Mouse (Mus musculus) inflammation-experienced regulatory T-cells (primary cell): ENCODE data around the gene Ddx6. TPM values are rescaled to one million over a fixed set of nuclear protein-coding genes. Genes with fewer than 3 reads are reported as not detected.

Source experiments
- polyA plus RNA-seq, 2 experiments: library from polyadenylated mRNA; unstranded; fragments of 100-300 nt; shearing (Covaris generic); gene quantifications; one replicate each; pipeline ENCODE4 v1.2.1; 2017

Ddx6 gene
- polyA plus RNA-seq: 10 to 100 TPM; 25.6 to 34.3 TPM

DNA sequence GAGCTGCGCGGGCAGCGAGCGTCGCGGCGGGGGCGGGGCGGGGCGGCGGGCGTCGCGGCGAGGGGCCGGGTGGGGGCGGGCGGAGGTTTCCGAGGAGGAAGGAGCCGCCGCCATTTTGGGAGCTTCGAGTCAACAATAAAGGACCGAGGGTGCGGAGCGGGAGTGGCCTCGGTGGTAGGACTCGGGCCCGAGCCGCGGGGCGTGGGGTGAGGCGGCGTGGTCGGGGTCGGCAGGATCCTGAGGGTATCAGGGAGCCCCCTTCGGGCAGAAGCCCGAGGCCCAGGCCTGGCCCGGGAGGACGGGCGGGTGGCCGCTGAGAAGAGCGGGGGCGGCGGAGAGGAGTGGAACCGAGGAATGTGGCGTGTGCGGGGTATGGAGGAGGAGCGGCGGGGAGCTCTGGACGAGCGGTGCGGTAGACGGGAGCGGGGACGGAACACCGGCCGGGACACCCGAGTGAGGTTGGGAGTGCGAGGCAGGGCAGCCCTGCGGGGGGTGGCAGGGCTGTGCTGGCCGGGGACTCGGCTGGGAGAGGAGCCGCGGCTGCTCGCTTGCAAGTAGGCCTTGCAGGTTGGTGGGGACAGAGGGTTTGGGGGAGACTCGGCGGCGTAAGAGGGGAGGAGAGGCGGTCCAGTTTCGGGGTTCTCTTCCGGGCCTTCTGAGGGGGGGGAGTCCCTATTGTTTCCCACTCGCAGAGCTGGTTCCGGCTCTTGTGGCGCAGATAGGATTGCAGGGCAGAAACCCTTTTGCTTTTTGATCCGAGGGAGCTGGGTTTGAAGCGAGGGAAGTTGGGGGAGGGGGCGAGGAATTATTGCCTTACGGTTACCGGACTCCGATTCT is at the start of gene Ddx6:
Ddx6 (plus strand) TSS at position 114 of the 837 bp plus-strand sequence.

DNA sequence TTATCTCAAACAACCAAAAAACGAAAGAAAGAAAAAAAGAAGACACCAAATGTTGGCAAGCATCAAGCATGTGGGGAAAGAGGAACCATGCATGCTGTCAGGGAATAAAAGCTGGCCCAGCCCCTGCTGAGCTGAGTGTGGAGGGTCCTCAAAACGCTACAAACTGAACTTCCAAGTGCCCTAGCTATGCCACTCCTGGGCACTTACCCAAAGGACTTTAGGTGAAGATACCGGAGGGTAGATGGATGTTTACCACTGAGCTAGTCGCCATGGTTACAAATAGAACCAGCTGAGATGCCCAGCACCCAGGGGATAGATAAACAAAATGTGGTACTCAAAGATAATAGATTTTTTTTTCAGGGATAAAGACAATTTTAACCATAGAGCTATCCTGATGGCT is 43.1 kb upstream of the Ddx6 start, which contains the start of gene Cxcr5:
Cxcr5 (minus strand) TSS at position 281 of the 400 bp plus-strand sequence.

DNA sequence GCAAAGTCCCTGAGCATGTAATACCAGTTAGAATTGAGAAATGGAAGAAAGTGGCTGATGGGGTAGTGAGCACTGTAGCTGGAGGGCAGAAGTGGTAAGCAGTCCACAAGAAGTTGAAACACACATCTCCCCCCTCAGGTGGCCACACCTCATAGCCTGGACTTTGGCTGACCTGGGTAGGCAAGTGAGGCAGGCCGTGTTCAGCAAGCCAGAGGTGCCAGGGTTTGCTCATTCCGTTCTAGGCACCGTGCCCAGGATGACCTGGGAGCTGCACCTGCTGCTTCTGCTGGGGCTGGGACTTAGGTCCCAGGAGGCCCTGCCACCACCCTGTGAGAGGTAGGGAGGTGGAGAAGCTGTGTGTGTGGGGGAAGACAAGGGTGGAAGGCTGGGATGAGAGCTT is 68.3 kb downstream of the Ddx6 start, which contains the start of gene Treh:
Treh (plus strand) TSS at position 229 of the 400 bp plus-strand sequence.

Other genes with a start within 250 kb of the Ddx6 start
- 10 to 100 TPM; 58.3 to 75.2 TPM for gene Vps11, start 243.2 kb upstream of the Ddx6 start, polyA plus RNA-seq
- gene Hyou1, start 225.4 kb upstream of the Ddx6 start, polyA plus RNA-seq: 10 to 100 TPM; 14.3 to 22.9 TPM
- gene Slc37a4, start 208.0 kb upstream of the Ddx6 start, polyA plus RNA-seq: 10 to 100 TPM; 25.8 to 34.7 TPM
- gene Rps25, start 197.8 kb upstream of the Ddx6 start, polyA plus RNA-seq: 1,000 to 10,000 TPM; 1,442 to 1,600 TPM
- gene Trappc4, start 197.3 kb upstream of the Ddx6 start, polyA plus RNA-seq: 100 to 1,000 TPM; 121 to 140 TPM
- gene Ccdc84, start 186.3 kb upstream of the Ddx6 start, polyA plus RNA-seq: 10 to 100 TPM; 52.3 to 59.9 TPM
- gene Foxr1, start 163.8 kb upstream of the Ddx6 start, polyA plus RNA-seq: under 1 TPM in 1 of 2 experiments, not detected in 1; 0.15 TPM
- gene Upk2, start 149.9 kb upstream of the Ddx6 start, polyA plus RNA-seq: under 1 TPM in 1 of 2 experiments, not detected in 1; 0.70 TPM
- 10 to 100 TPM; 20.6 to 24.6 TPM for gene Bcl9l, start 122.1 kb upstream of the Ddx6 start, polyA plus RNA-seq
- 10 to 100 TPM in 1 of 2 experiments, 1 to 10 TPM in 1; 7.7 to 67.4 TPM for gene Cxcr5, start 43.0 kb upstream of the Ddx6 start, polyA plus RNA-seq
- gene Treh, start 68.3 kb downstream of the Ddx6 start, polyA plus RNA-seq: under 1 TPM; 0.31 to 0.53 TPM
- 1 to 10 TPM; 1.1 to 5.8 TPM for gene Phldb1, start 130.3 kb downstream of the Ddx6 start, polyA plus RNA-seq
- 100 to 1,000 TPM; 131 to 156 TPM for gene Arcn1, start 163.0 kb downstream of the Ddx6 start, polyA plus RNA-seq
- gene Ift46, start 163.0 kb downstream of the Ddx6 start, polyA plus RNA-seq: 10 to 100 TPM; 34.2 to 47.8 TPM
- 1 to 10 TPM in 1 of 2 experiments, under 1 TPM in 1; 0.19 to 2.1 TPM for gene Tmem25, start 194.4 kb downstream of the Ddx6 start, polyA plus RNA-seq
- gene Ttc36, start 198.2 kb downstream of the Ddx6 start, polyA plus RNA-seq: not detected